Mouse (Mus musculus) embryonic facial prominence, embryonic 12.5 days (tissue): ENCODE measurements at regions not wholly inside any gene's neighbourhood (a gene's known extent, or its start where the extent isn't known, plus 50 kb on each side); places are given as distances from the start of the nearest gene placed in this dataset.

ENCODE experiments used
- ATAC-seq: fragments of 200-750 bp; cut with Nextera tagmentation; 2 replicates; pipeline ENCODE4 v1.8.0; 2017; ENCODE audit not compliant: insufficient number of reproducible peaks, insufficient read depth, low FRiP score, low TSS enrichment
- H3K27ac ChIP-seq: fragments of 300-500 bp; sonication (generic); 2 replicates; pipeline ENCODE4 v1.5.1; 2016; ENCODE audit warnings: mild to moderate bottlenecking
- H3K27me3 ChIP-seq: fragments of 300-500 bp; sonication (generic); 2 replicates; pipeline ENCODE4 v1.6.1; 2016; ENCODE audit warnings: mild to moderate bottlenecking, moderate library complexity
- H3K36me3 ChIP-seq: fragments of 300-500 bp; sonication (generic); 2 replicates; pipeline ENCODE4 v1.6.1; 2016; ENCODE audit warnings: mild to moderate bottlenecking
- H3K4me1 ChIP-seq: fragments of 300-500 bp; sonication (generic); 2 replicates; pipeline ENCODE4 v1.6.1; 2016
- H3K4me2 ChIP-seq: fragments of 300-500 bp; sonication (generic); replicated peaks from 2 replicates; pipeline ENCODE4 v1.6.1; 2016; ENCODE audit warnings: mild to moderate bottlenecking, moderate library complexity
- H3K4me3 ChIP-seq: fragments of 300-500 bp; sonication (generic); 2 replicates; pipeline ENCODE4 v1.5.1; 2016; ENCODE audit warnings: mild to moderate bottlenecking
- H3K9ac ChIP-seq: fragments of 300-500 bp; sonication (generic); 2 replicates; pipeline ENCODE4 v1.6.1; 2016; ENCODE audit warnings: mild to moderate bottlenecking, moderate library complexity
- H3K9me3 ChIP-seq: fragments of 300-500 bp; sonication (generic); 2 replicates; pipeline ENCODE4 v1.6.1; 2016; ENCODE audit warnings: mild to moderate bottlenecking, moderate library complexity
- WGBS: fragments of 180-500 bp; shearing (Covaris S2); methylation state at CpG from one replicate; pipeline ENCODE4 v1.1.7; 2016; 5-methylcytosine and 5-hydroxymethylcytosine counted together

DNA sequence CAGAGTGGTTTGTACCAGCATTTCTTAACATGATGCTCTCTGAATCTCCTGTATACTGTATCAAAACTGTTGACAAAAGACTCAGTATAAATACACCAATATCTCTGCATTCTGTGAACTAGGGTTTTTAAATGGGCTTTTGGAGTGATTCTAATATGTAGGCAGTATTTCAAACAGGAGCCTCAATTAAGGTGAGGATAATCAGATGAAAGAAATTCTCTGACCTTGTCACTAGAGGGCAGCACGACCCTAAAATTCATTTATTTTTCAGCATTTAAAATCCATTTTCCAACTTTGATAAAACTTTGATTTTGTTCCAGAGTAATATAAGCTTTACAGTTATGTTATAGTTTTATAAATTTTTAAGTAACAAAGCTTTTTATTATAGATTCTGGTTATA is 114.5 kb downstream of the Rfx6 start:
- no peaks in the 10 kb centered on the region for H3K27me3 ChIP-seq
- ATAC-seq = no peak
- H3K4me2 ChIP-seq = no peak overlapping the region
- no peak overlapping the region for H3K9ac ChIP-seq
- H3K4me3 ChIP-seq = no peak overlapping the region
- H3K4me1 ChIP-seq = no peaks in the 10 kb centered on the region
- H3K36me3 ChIP-seq = no peaks in the 10 kb centered on the region
- no peak overlapping the region for H3K27ac ChIP-seq
- H3K9me3 ChIP-seq = no peaks in the 10 kb centered on the region
- WGBS = 3% methylated on average over 1 of the region's 1 CpGs

DNA sequence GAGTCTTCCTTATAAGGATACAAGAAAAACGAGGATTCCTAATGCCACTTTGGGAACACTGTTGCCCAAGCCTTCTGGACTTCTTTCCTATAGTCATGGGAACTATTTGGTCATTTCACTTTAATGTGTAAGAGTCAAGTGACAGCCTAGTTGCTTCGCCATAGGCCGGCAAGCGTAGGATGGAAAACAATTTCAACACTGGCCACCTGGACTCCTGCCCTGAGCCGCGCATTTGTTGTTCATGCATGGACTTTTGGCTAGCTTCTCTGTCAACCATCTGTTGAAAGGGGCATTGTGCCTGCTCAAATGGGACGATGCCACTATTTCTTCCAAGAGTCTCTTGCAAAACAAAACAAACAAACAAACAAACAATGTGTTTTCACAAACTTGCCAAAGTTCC is 116.3 kb downstream of the Rfx6 start:
- H3K27me3 ChIP-seq = no peaks in the 10 kb centered on the region
- 86% methylated on average over 7 of the region's 7 CpGs for WGBS
- H3K36me3 ChIP-seq = no peaks in the 10 kb centered on the region
- no peak overlapping the region for H3K4me3 ChIP-seq
- no peaks in the 10 kb centered on the region for H3K4me1 ChIP-seq
- no peaks in the 10 kb centered on the region for H3K9me3 ChIP-seq
- H3K9ac ChIP-seq = no peak overlapping the region
- no peak overlapping the region for H3K4me2 ChIP-seq
- ATAC-seq = no peak
- no peak overlapping the region for H3K27ac ChIP-seq

DNA sequence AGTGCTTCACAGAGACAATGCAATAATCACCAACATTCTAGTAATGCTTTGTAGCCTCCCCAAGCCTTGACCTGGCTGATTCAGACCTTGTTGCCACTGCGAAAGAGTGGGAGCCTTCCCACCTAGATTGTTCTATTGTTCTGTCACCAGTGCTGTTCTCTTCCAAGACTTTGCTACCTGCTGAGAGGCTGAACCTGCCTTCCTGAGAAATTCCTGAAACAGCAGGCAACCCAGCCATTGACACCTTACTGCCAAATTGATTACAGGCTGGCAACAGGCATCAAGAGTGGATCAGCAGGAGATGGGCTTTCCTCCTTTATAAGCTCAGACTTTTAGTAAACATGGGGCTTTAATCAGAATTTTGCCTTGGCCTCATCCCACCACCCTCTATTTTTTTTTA is 139.1 kb downstream of the Rfx6 start:
- no peak overlapping the region for H3K4me3 ChIP-seq
- H3K9me3 ChIP-seq = no peaks in the 10 kb centered on the region
- H3K27ac ChIP-seq = no peak overlapping the region
- H3K9ac ChIP-seq = no peak overlapping the region
- ATAC-seq = no peak
- no peak overlapping the region for H3K4me2 ChIP-seq
- no peaks in the 10 kb centered on the region for H3K27me3 ChIP-seq
- H3K36me3 ChIP-seq = no peaks in the 10 kb centered on the region
- no peaks in the 10 kb centered on the region for H3K4me1 ChIP-seq
- 55% methylated on average over 1 of the region's 1 CpGs for WGBS

DNA sequence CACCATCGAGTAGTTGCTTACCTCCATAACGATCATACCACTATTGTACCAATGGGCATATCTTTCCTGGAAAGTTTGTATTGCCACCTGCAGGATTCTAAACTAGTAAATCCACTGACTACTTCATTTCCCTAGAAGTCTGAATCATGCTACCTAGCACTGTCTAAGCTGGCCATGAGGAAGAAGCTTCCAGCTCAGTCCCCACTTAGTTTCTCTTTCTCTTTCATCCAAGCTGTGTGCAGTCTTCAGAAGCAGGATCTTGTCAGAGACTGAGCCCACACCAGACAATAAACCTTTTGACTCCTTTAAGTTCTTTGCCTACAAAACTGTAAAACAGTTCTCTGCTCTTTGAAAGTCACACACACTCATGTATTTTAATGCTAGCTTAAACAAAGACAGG is 146.3 kb downstream of the Rfx6 start:
- Histone ChIP-seq H3K4me1 (no peaks in the 10 kb centered on the region), H3K4me3 (no peak overlapping the region), H3K9ac (no peak overlapping the region), H3K27ac (no peak overlapping the region), H3K36me3 (no peaks in the 10 kb centered on the region), H3K9me3 (no peaks in the 10 kb centered on the region), H3K4me2 (no peak overlapping the region), H3K27me3 (no peaks in the 10 kb centered on the region)
- WGBS = 93% methylated on average over 2 of the region's 2 CpGs
- no peak for ATAC-seq

DNA sequence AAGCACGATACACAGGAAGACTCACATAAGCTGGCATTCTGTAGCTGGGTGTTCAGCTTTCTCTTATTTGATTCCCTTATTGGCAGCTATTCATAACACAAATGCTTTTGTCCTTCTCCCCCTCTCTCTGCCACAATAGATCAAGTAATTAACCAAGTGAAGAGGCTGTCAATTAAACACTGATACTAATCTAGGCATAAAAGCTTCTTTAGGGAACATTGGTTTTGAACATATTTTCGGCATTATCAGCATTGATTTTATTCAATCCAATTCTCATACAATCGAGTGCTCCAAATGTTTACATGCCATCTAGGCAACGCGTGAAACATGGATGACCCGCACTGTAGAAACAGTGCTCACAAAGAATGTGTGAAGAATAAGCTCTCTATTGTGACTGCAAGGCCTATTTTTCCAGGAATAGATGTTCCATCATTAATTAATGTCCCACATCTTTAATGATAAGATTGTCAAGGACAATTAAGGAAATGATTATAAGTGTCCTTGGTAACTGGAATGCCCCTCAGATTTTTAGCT is 148.9 kb downstream of the Rfx6 start:
- no peak overlapping the region for H3K4me3 ChIP-seq
- ATAC-seq = no peak
- H3K4me2 ChIP-seq = no peak overlapping the region
- no peaks in the 10 kb centered on the region for H3K4me1 ChIP-seq
- no peak overlapping the region for H3K9ac ChIP-seq
- H3K27ac ChIP-seq = no peak overlapping the region
- no peaks in the 10 kb centered on the region for H3K27me3 ChIP-seq
- WGBS = 79% methylated on average over 6 of the region's 6 CpGs
- H3K9me3 ChIP-seq = no peaks in the 10 kb centered on the region
- no peaks in the 10 kb centered on the region for H3K36me3 ChIP-seq

DNA sequence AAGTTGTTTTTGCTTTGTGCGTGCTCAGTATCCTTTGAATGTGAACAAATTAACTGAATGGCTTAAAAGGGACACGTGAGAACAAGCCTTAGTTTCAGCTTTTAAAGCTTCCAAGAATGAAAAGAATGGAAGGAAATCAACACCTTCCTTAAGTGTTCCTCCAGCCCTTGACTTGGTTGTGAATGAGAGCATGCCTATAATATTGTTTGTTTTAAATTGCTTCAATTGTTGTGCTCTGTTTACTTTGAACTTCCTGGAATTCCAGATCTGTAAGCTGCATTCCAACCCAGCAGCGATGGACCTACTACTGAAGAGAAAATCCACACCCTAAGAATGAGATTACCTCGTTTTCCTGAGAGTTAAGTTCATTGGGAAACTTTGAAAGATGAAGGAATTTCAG is 154.9 kb downstream of the Rfx6 start:
- Histone ChIP-seq H3K27ac (no peak overlapping the region), H3K9ac (no peak overlapping the region), H3K4me2 (no peak overlapping the region), H3K4me3 (no peak overlapping the region), H3K9me3 (no peaks in the 10 kb centered on the region), H3K36me3 (no peaks in the 10 kb centered on the region), H3K4me1 (no peaks in the 10 kb centered on the region), H3K27me3 (no peaks in the 10 kb centered on the region)
- no peak for ATAC-seq
- WGBS = 59% methylated on average over 4 of the region's 4 CpGs

DNA sequence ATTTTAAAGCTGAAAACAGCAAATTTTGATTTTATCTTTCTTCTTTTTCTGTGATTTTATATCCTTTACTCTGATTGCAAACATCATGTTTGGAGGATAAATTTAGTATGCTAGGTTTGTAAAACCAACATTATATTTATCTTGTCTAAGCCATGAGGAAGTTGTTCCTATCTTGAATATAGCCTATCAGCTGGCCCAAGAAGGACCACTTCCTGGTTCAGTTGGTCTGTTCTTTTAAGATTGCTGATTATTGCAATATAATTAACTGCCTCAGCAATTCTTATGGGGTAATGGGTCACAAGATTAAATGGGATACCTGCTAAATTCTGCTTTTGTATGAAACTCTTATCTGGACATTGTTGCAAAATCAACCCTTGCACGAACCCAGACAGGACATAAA is 165.5 kb downstream of the Rfx6 start:
- Histone ChIP-seq H3K36me3 (no peaks in the 10 kb centered on the region), H3K4me1 (no peaks in the 10 kb centered on the region), H3K9ac (no peak overlapping the region), H3K9me3 (no peaks in the 10 kb centered on the region), H3K27me3 (no peaks in the 10 kb centered on the region), H3K4me3 (no peak overlapping the region), H3K4me2 (no peak overlapping the region), H3K27ac (no peak overlapping the region)
- no peak for ATAC-seq
- WGBS = 81% methylated on average over 1 of the region's 1 CpGs

DNA sequence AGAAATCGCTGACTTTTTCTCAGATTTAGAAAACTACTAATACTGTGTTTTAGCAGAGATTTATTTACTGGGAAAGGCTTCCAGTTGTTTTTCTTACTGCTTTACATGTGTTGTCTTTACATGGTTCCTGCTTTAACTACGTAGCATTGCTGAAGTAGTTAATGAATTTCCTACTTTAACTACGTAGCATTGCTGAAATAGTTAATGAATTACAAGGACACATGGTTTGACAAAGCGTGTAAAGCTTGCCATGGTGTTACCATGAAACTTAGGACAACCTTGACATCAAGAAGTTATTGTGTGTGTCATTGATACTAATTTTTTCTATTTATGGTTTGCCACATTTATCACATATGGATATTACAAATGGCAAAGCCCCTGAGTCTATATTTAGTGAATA is 168.7 kb downstream of the Rfx6 start:
- ATAC-seq = no peak
- H3K36me3 ChIP-seq = no peaks in the 10 kb centered on the region
- 84% methylated on average over 4 of the region's 4 CpGs for WGBS

DNA sequence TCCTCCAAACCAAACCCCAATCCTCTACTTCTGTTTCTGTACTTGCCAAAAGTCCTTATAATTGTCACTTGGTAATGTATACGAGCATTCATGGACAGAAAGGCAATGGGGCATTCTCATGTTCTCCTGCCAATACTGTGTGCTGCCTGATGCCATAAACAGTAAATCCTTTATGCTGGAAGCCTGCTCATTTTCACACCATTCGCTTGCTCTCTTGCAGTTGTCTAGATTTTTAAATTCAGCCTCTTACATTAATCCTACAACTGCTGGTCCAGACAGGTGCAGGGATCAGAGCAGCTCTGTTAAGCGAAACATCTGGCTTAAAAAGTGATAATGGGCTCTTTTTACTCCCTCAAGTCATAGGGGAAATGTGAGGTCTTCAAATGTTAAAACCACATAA is 152.9 kb upstream of the Vgll2 start:
- ATAC-seq = no peak

More for the DNA sequence above, 168.7 kb downstream of the Rfx6 start:
- no peak overlapping the region for H3K9ac ChIP-seq
- no peak overlapping the region for H3K4me3 ChIP-seq
- H3K4me2 ChIP-seq = no peak overlapping the region
- no peaks in the 10 kb centered on the region for H3K27me3 ChIP-seq
- H3K4me1 ChIP-seq = no peaks in the 10 kb centered on the region
- H3K9me3 ChIP-seq = no peaks in the 10 kb centered on the region
- no peak overlapping the region for H3K27ac ChIP-seq

DNA sequence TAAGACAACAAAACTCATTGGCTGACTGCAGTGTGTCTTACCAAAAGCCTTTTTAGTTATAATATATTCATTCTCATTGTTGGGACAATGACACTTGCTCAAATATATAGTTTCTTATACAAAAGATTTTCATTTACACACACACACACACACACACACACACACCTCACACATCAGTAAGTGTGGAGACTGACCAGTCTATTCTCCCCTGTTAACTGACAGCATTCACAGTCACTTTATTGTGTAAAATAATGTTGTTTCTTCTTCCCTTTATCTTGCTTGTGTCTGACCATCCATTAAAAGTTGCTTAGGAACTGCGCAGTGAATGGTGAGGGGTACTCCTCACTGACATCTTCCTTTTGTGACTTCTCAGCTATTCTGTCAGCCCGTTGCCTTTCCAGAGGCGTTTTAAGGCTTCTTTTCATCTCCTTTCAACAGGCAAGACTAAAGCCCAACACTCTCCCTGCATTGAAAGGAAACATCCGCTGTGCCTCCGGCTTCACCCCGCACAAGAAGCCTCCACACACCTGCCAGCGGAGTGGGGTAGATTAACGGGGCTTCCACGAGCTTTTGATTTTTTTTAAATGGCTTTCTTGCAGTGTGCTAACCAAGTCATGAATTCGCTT is 111.1 kb upstream of the Vgll2 start:
- Histone ChIP-seq H3K4me1 (no peaks in the 10 kb centered on the region), H3K36me3 (no peaks in the 10 kb centered on the region), H3K9ac (no peak overlapping the region), H3K27ac (no peak overlapping the region), H3K4me2 (no peak overlapping the region), H3K4me3 (no peak overlapping the region), H3K27me3 (no peaks in the 10 kb centered on the region), H3K9me3 (no peaks in the 10 kb centered on the region)
- 46% methylated on average over 10 of the region's 10 CpGs for WGBS
- no peak for ATAC-seq

More for the DNA sequence above, 152.9 kb upstream of the Vgll2 start:
- no peak overlapping the region for H3K9ac ChIP-seq
- no peaks in the 10 kb centered on the region for H3K9me3 ChIP-seq
- no peak overlapping the region for H3K4me2 ChIP-seq
- no peaks in the 10 kb centered on the region for H3K27me3 ChIP-seq
- H3K4me3 ChIP-seq = no peak overlapping the region
- H3K36me3 ChIP-seq = no peaks in the 10 kb centered on the region
- H3K4me1 ChIP-seq = no peaks in the 10 kb centered on the region
- H3K27ac ChIP-seq = no peak overlapping the region
- 74% methylated on average over 3 of the region's 3 CpGs for whole genome bisulfite sequencing

DNA sequence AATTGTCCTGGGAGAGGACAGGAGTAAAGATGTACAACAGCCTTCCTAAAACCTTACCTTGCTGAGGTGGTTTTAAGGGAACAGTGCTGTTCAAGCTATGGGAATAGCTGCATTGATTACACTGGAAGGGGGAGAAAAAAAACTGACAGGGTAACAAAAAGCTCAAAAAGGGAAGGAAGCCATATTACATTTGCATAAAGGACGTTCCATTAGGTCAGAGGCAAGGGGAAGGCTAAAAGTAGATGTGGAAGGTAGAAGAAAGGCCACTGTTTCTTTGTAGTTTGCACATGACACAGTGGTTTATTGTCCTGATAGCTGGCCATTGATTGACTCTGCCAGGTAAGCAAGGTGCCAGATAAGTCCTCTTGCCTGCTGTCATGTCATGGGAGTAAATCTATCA is 110.2 kb upstream of the Vgll2 start:
- Histone ChIP-seq H3K9me3 (no peaks in the 10 kb centered on the region), H3K4me3 (no peak overlapping the region), H3K27ac (no peak overlapping the region), H3K36me3 (no peaks in the 10 kb centered on the region), H3K4me1 (no peaks in the 10 kb centered on the region), H3K27me3 (no peaks in the 10 kb centered on the region), H3K4me2 (no peak overlapping the region), H3K9ac (no peak overlapping the region)
- 62% methylated on average over 1 of the region's 1 CpGs for WGBS
- ATAC-seq = no peak

DNA sequence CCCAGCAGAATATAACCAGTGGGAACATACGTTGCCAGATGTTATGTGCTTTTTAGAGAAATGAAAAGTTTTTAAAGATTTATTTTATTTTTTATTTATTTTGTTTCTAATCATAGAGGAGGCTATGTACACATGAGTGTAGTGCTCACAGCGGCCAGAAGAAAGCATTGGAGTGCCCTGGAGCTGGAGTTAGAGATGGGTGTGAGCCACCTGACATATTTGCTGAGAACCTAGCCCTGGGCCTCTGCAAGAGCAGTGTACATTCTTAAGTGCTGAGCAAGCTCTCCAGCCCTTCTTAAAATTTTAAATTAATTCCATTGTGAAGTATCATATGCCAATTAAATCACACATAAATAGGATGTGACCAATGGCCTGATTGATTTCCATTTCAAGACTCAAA is 95.7 kb upstream of the Vgll2 start:
- Histone ChIP-seq H3K4me3 (no peak overlapping the region), H3K4me1 (peaks cover 7% of the 10 kb centered on the region), H3K36me3 (no peaks in the 10 kb centered on the region), H3K27me3 (no peaks in the 10 kb centered on the region), H3K4me2 (no peak overlapping the region), H3K9ac (no peak overlapping the region), H3K27ac (no peak overlapping the region), H3K9me3 (no peaks in the 10 kb centered on the region)
- 84% methylated on average over 2 of the region's 2 CpGs for WGBS
- no peak for ATAC-seq

DNA sequence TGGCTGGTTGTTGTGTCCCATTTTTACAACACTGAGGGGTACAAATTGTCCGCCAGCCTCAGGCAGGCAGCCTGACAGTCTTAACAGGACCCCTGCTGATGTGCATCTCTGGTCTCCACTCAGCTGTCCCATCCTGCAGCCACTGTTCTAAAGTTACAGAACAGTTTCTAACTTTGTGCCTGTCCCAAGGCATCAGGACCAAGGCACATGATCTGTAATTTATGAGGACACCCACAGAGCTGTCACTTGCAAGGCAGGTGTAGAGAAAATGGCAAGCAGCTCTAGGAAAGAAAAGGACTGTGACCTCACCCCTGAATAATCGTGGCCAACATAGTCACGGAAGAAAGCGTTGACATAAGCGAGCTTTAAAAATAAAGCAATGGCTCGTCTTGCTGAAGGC is 93.0 kb upstream of the Vgll2 start:
- Histone ChIP-seq H3K27ac (no peak overlapping the region), H3K9me3 (no peaks in the 10 kb centered on the region), H3K4me3 (no peak overlapping the region), H3K36me3 (no peaks in the 10 kb centered on the region), H3K9ac (no peak overlapping the region), H3K4me1 (peaks cover 7% of the 10 kb centered on the region), H3K4me2 (no peak overlapping the region), H3K27me3 (no peaks in the 10 kb centered on the region)
- WGBS = 62% methylated on average over 6 of the region's 6 CpGs
- ATAC-seq = no peak
